Mouse (Mus musculus): ENCODE results near the gene Polr3e.

GRCm38 (mm10) chr7:120974001-120974400 lies 56.5 kb downstream of the Polr3e start:
- TF ChIP-seq GATA1 (IDR thresholded peaks at IDR 0.05; ENCODE audit: borderline replicate concordance, low read length): no peak
- TF ChIP-seq FLI1 (IDR thresholded peaks at IDR 0.05; ENCODE audit: low read length): no peak

Measured in megakaryocyte, embryonic 14.5 days (primary cell).